Mouse (Mus musculus): ENCODE measurements at regions not wholly inside any gene's neighbourhood (a gene's known extent, or its start where the extent isn't known, plus 50 kb on each side); places are given as distances from the start of the nearest gene placed in this dataset.

DNA sequence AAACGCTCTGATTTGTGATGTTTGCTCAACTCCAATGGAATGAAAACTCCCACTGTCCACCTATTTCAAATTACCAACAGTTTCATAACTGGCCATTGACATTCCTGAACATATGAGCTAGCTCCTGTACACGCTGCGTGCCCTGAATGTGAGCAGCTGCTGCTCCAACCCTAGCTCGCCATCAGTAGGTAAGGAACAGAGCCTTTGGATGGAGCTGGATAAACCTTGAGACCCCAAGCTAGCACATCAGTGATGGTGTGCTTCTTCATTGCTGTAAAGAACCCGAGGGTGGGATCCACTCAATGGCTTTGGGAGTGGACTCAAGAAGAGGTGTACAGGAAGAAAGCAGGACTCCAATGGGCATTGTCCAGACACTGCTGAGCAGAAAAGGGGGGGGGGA lies 101.8 kb upstream of the Gdnf start:
- no peak for TF ChIP-seq CTCF (IDR thresholded peaks at IDR 0.05; ENCODE audit: insufficient read depth, low read depth, low read length)
- no peak for TF ChIP-seq POLR2A (IDR thresholded peaks at IDR 0.05; ENCODE audit: insufficient read depth, low read depth, low read length)

All from olfactory bulb, adult 2 months (tissue).